Mouse (Mus musculus): ENCODE measurements around the gene Ccdc28b. TPM values are rescaled to one million over a fixed set of nuclear protein-coding genes. Genes with fewer than 3 reads are reported as not detected.

Gene Ccdc28b
- total RNA-seq (2023), result 31.0 and 39.4 TPM in 2 replicates

DNA sequence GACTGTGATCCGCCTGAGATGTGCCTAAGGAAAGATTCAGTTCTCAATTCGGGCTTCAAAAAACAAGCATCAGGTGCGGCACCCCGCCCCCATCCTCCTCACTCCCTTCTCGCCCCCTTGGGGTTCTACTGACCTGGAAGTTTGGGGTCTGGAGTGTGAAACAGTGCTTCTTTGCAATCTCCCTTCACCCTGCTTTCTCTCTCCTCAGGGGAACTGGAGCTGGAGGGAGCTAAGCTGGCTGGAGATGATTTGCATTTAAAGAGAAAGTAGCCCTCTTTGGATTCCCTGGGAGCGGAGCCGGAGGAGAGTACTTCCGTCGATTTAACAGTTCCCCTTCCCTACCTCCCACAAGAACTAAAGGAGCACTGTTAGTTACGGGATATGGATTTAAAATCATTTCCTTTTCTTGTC, at the start of gene Ccdc28b:
Ccdc28b (minus strand) TSS at position 267 of the 411 bp plus-strand sequence.

DNA sequence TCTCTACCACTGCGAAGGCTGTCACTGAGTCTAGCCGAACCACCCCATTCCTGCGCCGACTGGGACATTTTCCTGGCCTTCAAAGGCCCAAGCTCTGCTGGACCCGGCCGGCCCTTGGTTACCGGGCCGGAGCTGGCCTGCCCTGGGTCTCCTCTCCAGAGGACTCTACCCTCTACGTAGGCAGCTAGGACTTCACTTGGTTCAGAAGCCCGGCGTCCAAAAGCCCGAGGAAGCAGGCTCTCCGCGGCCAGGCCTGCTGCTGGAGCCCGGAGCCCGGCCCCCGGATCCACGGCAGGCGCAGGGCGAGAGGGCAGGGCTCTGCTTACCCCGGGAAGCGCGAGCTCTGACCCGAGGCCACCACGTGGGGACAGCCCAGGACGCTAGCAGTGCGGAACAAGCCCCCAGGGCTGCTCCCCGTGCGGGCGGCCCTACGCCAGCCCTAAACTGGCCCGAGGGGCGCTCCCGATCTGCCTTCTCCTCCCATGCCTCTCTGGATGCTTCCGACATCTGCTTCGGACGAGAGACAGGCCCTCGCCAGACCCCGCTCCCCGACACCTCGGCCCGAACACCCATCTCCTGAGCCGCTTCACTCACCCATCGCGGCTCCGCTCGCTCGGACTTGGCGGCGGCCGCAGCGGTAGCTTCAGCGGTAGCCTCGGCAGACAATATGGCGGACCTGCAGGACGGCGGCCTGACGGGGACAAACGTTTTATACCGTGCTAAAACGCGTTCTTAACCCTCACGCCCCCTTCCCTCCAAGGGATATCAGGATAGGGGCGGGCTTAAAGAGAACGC, 48.5 kb upstream of the Ccdc28b start, which contains the start of gene Kpna6:
Kpna6 (minus strand) TSS at position 685 of the 795 bp plus-strand sequence.

DNA sequence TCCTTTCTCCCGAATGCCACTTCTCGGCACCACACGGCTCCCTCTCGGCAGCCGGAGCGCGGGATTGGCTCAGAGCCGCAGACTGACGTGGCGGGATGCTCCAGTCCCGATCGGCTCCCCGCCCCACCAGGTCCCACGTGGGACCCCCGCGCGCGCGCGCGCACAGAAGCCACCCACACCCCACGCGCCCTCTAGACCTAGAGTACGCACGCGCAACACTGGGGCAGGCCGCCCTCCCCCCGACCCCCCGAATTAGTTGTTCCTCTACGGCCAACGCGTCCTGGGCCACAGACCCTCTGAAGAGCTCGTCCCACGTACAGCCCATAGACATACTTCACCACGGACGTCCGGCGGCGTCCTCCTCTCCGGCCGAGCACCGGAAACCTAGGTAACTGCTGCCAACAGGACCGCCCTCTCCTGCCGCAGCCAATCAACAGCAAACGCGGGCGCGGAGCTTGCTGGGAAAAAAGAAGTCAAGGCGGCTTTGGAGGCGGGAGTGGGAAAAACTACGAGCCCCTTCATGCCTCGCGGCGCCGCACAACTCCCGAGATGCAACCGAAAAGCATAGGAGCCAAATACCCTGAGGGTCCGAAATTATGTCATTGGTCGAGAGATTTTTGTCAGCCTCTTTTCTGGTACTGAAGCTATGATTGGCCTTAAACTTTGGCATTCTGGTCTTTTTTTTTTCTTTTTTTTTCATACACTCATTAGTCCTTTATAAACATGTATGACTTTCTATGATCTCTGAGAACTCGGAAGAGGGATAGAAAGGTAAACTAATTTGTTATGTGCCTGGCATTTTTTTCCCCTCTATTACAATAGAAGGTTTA, 17.1 kb upstream of the Ccdc28b start, which contains the start of gene Txlna:
Txlna (minus strand) TSS at position 428 of the 830 bp plus-strand sequence.

DNA sequence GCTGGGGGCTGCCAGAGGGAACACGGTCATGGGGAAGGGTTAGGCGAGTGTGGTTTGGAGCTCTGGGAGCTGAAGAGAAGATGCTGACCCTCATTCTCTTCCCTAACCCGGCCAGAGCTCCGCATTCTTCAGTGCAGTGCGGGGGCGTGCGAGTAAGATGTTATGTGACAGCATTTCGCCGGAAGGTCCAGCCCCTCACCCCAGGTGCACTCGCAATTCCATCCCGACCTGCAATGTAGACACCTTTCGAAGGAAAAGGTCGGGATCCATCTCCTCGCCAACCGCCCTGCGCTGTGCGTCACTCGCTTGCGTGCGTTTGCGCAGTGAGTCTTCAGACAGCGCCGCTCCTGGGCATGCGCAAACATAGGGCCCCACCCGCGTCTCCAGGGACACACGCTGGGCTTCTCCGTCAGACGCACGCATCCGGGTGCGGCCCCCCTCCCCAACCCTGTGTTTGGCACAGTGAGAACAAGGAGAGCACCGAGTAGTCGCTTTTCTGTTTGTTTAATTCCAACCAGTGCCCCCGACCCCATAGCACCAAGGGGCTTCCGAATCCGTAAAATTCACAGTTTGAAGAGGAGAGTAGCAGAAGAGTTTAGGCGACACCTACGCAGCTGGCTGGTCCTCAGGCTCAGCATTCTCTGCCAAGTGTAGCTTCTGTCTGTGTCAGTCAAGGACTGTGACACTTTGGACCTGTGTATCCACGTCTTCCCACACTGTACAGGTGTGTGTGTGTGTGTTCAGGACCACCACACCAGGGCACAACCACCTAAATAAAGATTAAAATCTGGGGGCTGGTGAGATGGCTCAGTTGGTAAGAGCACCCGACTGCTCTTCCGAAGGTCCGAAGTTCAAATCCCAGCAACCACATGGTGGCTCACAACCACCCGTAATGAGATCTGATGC, 4.7 kb downstream of the Ccdc28b start, which contains the start of gene Iqcc:
Iqcc (minus strand) TSS at position 314 of the 906 bp plus-strand sequence.

DNA sequence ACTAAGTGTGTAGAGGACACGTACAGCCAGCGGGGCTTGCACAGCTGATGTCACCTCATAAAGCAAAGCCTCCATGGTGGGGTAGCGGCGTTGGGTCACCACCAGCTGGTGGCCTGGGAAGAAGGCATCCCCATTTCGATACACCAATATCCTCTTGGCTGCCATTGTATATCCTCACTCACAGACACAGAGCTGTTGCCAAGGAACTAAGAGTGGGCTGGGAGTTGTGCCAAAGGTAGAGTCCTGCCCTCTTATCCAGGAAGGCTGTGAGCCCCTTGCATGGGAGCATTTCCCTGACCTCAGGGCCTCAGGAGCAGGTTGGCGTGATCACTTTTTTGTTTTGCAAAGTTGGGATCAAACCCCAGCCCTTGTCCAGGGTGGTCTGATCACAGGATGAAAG, 9.7 kb downstream of the Ccdc28b start, which contains the start of gene Dcdc2b:
Dcdc2b (minus strand) TSS at position 165 of the 400 bp plus-strand sequence.

DNA sequence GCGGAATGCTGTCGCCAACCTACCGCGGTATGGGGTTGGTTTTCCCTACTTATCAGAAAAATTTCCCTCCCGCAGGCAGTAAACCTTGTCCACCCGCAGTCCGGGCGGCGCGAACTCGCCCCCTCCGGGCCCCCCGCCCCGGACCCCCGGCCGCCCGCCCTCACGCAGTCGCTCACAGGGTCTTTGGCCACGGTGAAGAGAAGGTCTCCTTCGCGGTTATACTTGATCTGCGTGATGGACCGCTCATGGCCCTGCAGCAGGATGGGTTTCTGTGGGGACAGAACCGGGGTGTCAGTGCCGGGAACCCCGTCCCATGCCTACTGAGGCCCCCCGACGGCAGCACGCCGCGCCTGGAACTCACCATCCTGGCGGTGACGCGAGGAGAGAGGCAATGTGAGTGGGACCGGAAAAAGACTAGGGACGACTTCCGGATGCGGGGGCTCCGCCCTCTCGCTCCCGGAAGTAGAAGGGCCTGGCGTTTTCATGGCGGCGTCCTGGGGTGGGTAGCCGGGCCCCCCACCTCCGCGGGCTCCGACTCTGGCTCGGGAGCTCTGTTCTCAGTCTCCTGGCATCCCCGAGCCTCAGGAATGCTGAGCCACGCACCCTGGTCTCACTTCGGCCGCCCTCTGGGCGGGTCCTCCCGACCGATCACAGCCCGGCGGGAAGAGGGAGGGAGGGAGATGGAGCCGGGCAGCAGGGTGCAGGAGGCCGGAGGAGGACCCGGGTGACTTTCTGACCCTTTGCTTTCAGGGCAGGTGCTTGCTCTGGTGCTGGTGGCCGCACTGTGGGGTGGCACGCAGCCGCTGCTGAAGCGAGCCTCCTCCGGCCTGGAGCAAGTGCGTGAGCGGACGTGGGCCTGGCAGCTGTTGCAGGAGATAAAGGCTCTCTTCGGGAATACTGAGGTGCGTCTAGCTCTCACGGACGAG, 23.3 kb downstream of the Ccdc28b start, which contains the start of the genes Eif3i and Tmem234:
Eif3i (minus strand) TSS at position 416 of the 926 bp plus-strand sequence.
Tmem234 (plus strand) TSS at position 436 of the 926 bp plus-strand sequence.

DNA sequence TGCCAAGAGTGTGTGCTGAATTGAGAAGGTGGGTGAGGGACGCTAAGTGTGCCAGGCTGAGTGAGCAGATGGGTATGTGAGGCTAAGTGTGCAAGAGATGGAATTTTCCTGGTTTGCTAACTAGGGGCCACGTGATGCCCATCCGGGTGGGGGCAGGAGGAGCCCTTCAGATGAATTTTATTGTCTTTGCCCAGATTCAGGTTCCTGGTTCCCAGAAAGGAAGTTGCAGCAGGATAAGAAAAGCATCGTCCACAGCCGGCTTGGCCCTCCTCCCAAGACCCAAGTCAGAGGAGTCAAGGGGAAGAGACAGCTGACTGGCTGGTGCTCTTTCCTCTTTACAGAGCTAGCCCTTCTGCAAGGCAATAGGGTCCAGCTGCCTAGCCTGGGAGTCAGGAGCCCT, 45.3 kb downstream of the Ccdc28b start, which contains the start of gene Fam167b:
Fam167b (minus strand) TSS at position 84 of the 400 bp plus-strand sequence.

GRCm38 (mm10) chr4:129573430-129573829, 50.3 kb downstream of the Ccdc28b start, which contains the start of gene Lck:
Lck (minus strand) TSS chr4:129573641.

Other genes with a start within 250 kb of the Ccdc28b start
- 0.50 and 1.4 TPM in 2 replicates for gene Zbtb8a, start 245.8 kb downstream of the Ccdc28b start, total RNA-seq (2023)
- not detected in 2 replicates for gene Zbtb8b, start 183.1 kb downstream of the Ccdc28b start, total RNA-seq (2023)
- gene Bsdc1, start 162.4 kb downstream of the Ccdc28b start, total RNA-seq (2023), result 106 and 151 TPM in 2 replicates
- not detected in 2 replicates for gene Tssk3, start 132.9 kb downstream of the Ccdc28b start, total RNA-seq (2023)
- 1.2 and 2.2 TPM in 2 replicates for gene Fam229a, start 132.8 kb downstream of the Ccdc28b start, total RNA-seq (2023)
- gene Marcksl1, start 110.4 kb downstream of the Ccdc28b start, total RNA-seq (2023), result 109 and 117 TPM in 2 replicates
- gene Hdac1, start 81.2 kb downstream of the Ccdc28b start, total RNA-seq (2023), result 62.8 and 67.8 TPM in 2 replicates
- 0.28 and 0.82 TPM in 2 replicates for gene Lck, start 50.3 kb downstream of the Ccdc28b start, total RNA-seq (2023)
- gene Fam167b, start 45.4 kb downstream of the Ccdc28b start, total RNA-seq (2023), result not detected in 2 replicates
- 52.3 and 53.7 TPM in 2 replicates for gene Eif3i, start 23.3 kb downstream of the Ccdc28b start, total RNA-seq (2023)
- 72.1 and 72.3 TPM in 2 replicates for gene Tmem234, start 23.3 kb downstream of the Ccdc28b start, total RNA-seq (2023)
- gene Dcdc2b, start 9.7 kb downstream of the Ccdc28b start, total RNA-seq (2023), result 1.7 TPM in 1 of 2 replicates, not detected in the other
- 8.0 and 9.0 TPM in 2 replicates for gene Iqcc, start 4.8 kb downstream of the Ccdc28b start, total RNA-seq (2023)
- 31.0 and 36.9 TPM in 2 replicates for gene Txlna, start 17.1 kb upstream of the Ccdc28b start, total RNA-seq (2023)
- gene Kpna6, start 48.8 kb upstream of the Ccdc28b start, total RNA-seq (2023), result 22.9 and 28.6 TPM in 2 replicates
- gene Tmem39b, start 72.9 kb upstream of the Ccdc28b start, total RNA-seq (2023), result 5.8 and 6.8 TPM in 2 replicates
- 72.6 and 77.9 TPM in 2 replicates for gene Khdrbs1, start 118.4 kb upstream of the Ccdc28b start, total RNA-seq (2023)
- gene Ptp4a2, start 187.3 kb upstream of the Ccdc28b start, total RNA-seq (2023), result 141 and 168 TPM in 2 replicates